Mouse (Mus musculus): ENCODE measurements around the gene Scn8a. TPM values are rescaled to one million over a fixed set of nuclear protein-coding genes. Genes with fewer than 3 reads are reported as not detected.

Gene Scn8a
- polyA plus RNA-seq, 1 experiment from 2014 or later, result 12.7 TPM

GRCm38 (mm10) chr15:100836729-100837128, 32.9 kb upstream of the Scn8a start:
- Histone ChIP-seq H3K4me1 (ENCODE audit: control insufficient read depth, insufficient read depth, low read length) (no peaks in the 10 kb centered on the region), H3K36me3 (ENCODE audit: control insufficient read depth, insufficient read depth, low read length) (no peaks in the 10 kb centered on the region), H3K27me3 (ENCODE audit: control insufficient read depth, insufficient read depth, low read length) (no peaks in the 10 kb centered on the region), H3K9me3 (ENCODE audit: control insufficient read depth, low read length) (no peaks in the 10 kb centered on the region), H3K9ac (ENCODE audit: low read length) (no peak overlapping the region), H3K4me3 (ENCODE audit: low read depth, low read length) (no peak overlapping the region), H3K4me2 (ENCODE audit: low read depth) (no peak overlapping the region), H3K27ac (ENCODE audit: low read depth, low read length) (no peak overlapping the region)
- ATAC-seq (ENCODE audit: insufficient read depth, low FRiP score, low TSS enrichment) (no peak), DNase-seq (ENCODE audit: low spot score) (no peak)
- 79% methylated on average over 8 of the region's 8 CpGs for WGBS

GRCm38 (mm10) chr15:100838607-100839207, 31.0 kb upstream of the Scn8a start:
- Histone ChIP-seq H3K27me3 (ENCODE audit: control insufficient read depth, insufficient read depth, low read length) (no peaks in the 10 kb centered on the region), H3K27ac (ENCODE audit: low read depth, low read length) (no peak overlapping the region), H3K9me3 (ENCODE audit: control insufficient read depth, low read length) (no peaks in the 10 kb centered on the region), H3K4me1 (ENCODE audit: control insufficient read depth, insufficient read depth, low read length) (no peaks in the 10 kb centered on the region), H3K4me2 (ENCODE audit: low read depth) (no peak overlapping the region), H3K9ac (ENCODE audit: low read length) (no peak overlapping the region), H3K36me3 (ENCODE audit: control insufficient read depth, insufficient read depth, low read length) (no peaks in the 10 kb centered on the region), H3K4me3 (ENCODE audit: low read depth, low read length) (no peak overlapping the region)
- ATAC-seq (ENCODE audit: insufficient read depth, low FRiP score, low TSS enrichment), result no peak
- WGBS, result 41% methylated on average over 12 of the region's 12 CpGs
- DNase-seq (ENCODE audit: low spot score), result peak; percentile 60

- ATAC-seq (ENCODE audit: insufficient read depth, low FRiP score, low TSS enrichment), result no peak
Measured at GRCm38 (mm10) chr15:100844336-100844735, 25.3 kb upstream of the Scn8a start.

GRCm38 (mm10) chr15:100845049-100845879, 24.4 kb upstream of the Scn8a start:
- Histone ChIP-seq H3K27me3 (ENCODE audit: control insufficient read depth, insufficient read depth, low read length) (no peaks in the 10 kb centered on the region), H3K4me2 (ENCODE audit: low read depth) (no peak overlapping the region), H3K4me1 (ENCODE audit: control insufficient read depth, insufficient read depth, low read length) (peaks cover 5% of the 10 kb centered on the region; the same call in 1 of the 2 replicates), H3K9me3 (ENCODE audit: control insufficient read depth, low read length) (no peaks in the 10 kb centered on the region), H3K27ac (ENCODE audit: low read depth, low read length) (peak overlapping the region; percentile 53), H3K36me3 (ENCODE audit: control insufficient read depth, insufficient read depth, low read length) (no peaks in the 10 kb centered on the region), H3K4me3 (ENCODE audit: low read depth, low read length) (no peak overlapping the region), H3K9ac (ENCODE audit: low read length) (no peak overlapping the region)
- 52% methylated on average over 26 of the region's 26 CpGs for WGBS
- ATAC-seq (ENCODE audit: insufficient read depth, low FRiP score, low TSS enrichment) (no peak), DNase-seq (ENCODE audit: low spot score) (peak; percentile 40)

More at GRCm38 (mm10) chr15:100844336-100844735, 25.3 kb upstream of the Scn8a start:
- 86% methylated on average over 7 of the region's 7 CpGs for WGBS
- Histone ChIP-seq H3K4me3 (ENCODE audit: low read depth, low read length) (no peak overlapping the region), H3K27me3 (ENCODE audit: control insufficient read depth, insufficient read depth, low read length) (no peaks in the 10 kb centered on the region), H3K27ac (ENCODE audit: low read depth, low read length) (no peak overlapping the region), H3K4me1 (ENCODE audit: control insufficient read depth, insufficient read depth, low read length) (peaks cover 5% of the 10 kb centered on the region; the same call in 1 of the 2 replicates), H3K9me3 (ENCODE audit: control insufficient read depth, low read length) (no peaks in the 10 kb centered on the region), H3K4me2 (ENCODE audit: low read depth) (no peak overlapping the region), H3K9ac (ENCODE audit: low read length) (no peak overlapping the region), H3K36me3 (ENCODE audit: control insufficient read depth, insufficient read depth, low read length) (no peaks in the 10 kb centered on the region)
- DNase-seq (ENCODE audit: low spot score), result no peak

- H3K4me2 ChIP-seq (ENCODE audit: low read depth), result no peak overlapping the region
- no peak for DNase-seq (ENCODE audit: low spot score)
- no peaks in the 10 kb centered on the region for H3K9me3 ChIP-seq (ENCODE audit: control insufficient read depth, low read length)
- no peak overlapping the region for H3K4me3 ChIP-seq (ENCODE audit: low read depth, low read length)
- no peak overlapping the region for H3K27ac ChIP-seq (ENCODE audit: low read depth, low read length)
- 82% methylated on average over 6 of the region's 6 CpGs for WGBS
- no peaks in the 10 kb centered on the region for H3K27me3 ChIP-seq (ENCODE audit: control insufficient read depth, insufficient read depth, low read length)
- no peak overlapping the region for H3K9ac ChIP-seq (ENCODE audit: low read length)
- H3K36me3 ChIP-seq (ENCODE audit: control insufficient read depth, insufficient read depth, low read length), result no peaks in the 10 kb centered on the region
- peaks cover 5% of the 10 kb centered on the region; the same call in 1 of the 2 replicates for H3K4me1 ChIP-seq (ENCODE audit: control insufficient read depth, insufficient read depth, low read length)
- ATAC-seq (ENCODE audit: insufficient read depth, low FRiP score, low TSS enrichment), result no peak
Measured at GRCm38 (mm10) chr15:100847193-100847592, 22.5 kb upstream of the Scn8a start.

GRCm38 (mm10) chr15:100857586-100857985, 12.1 kb upstream of the Scn8a start:
- ATAC-seq (ENCODE audit: insufficient read depth, low FRiP score, low TSS enrichment) (no peak), DNase-seq (ENCODE audit: low spot score) (no peak)
- no peak overlapping the region for H3K4me3 ChIP-seq (ENCODE audit: low read depth, low read length)
- H3K27me3 ChIP-seq (ENCODE audit: control insufficient read depth, insufficient read depth, low read length), result no peaks in the 10 kb centered on the region
- H3K4me2 ChIP-seq (ENCODE audit: low read depth), result no peak overlapping the region
- H3K36me3 ChIP-seq (ENCODE audit: control insufficient read depth, insufficient read depth, low read length), result no peaks in the 10 kb centered on the region
- no peaks in the 10 kb centered on the region for H3K9me3 ChIP-seq (ENCODE audit: control insufficient read depth, low read length)
- no peak overlapping the region for H3K9ac ChIP-seq (ENCODE audit: low read length)
- no peak overlapping the region for H3K27ac ChIP-seq (ENCODE audit: low read depth, low read length)
- WGBS, result 77% methylated on average over 3 of the region's 3 CpGs
- no peaks in the 10 kb centered on the region for H3K4me1 ChIP-seq (ENCODE audit: control insufficient read depth, insufficient read depth, low read length)

- Histone ChIP-seq H3K9ac (ENCODE audit: low read length) (no peak overlapping the region), H3K4me2 (ENCODE audit: low read depth) (no peak overlapping the region), H3K4me3 (ENCODE audit: low read depth, low read length) (no peak overlapping the region), H3K4me1 (ENCODE audit: control insufficient read depth, insufficient read depth, low read length) (no peaks in the 10 kb centered on the region), H3K9me3 (ENCODE audit: control insufficient read depth, low read length) (no peaks in the 10 kb centered on the region), H3K27ac (ENCODE audit: low read depth, low read length) (no peak overlapping the region), H3K36me3 (ENCODE audit: control insufficient read depth, insufficient read depth, low read length) (no peaks in the 10 kb centered on the region), H3K27me3 (ENCODE audit: control insufficient read depth, insufficient read depth, low read length) (no peaks in the 10 kb centered on the region)
- 51% methylated on average over 5 of the region's 5 CpGs for WGBS
- no peak for ATAC-seq (ENCODE audit: insufficient read depth, low FRiP score, low TSS enrichment)
- DNase-seq (ENCODE audit: low spot score), result no peak
Measured at GRCm38 (mm10) chr15:100860856-100861255, 8.8 kb upstream of the Scn8a start.

- WGBS, result 38% methylated on average over 3 of the region's 3 CpGs
- Histone ChIP-seq H3K9ac (ENCODE audit: low read length) (no peak overlapping the region), H3K27ac (ENCODE audit: low read depth, low read length) (no peak overlapping the region), H3K4me3 (ENCODE audit: low read depth, low read length) (no peak overlapping the region), H3K9me3 (ENCODE audit: control insufficient read depth, low read length) (no peaks in the 10 kb centered on the region), H3K4me2 (ENCODE audit: low read depth) (no peak overlapping the region), H3K27me3 (ENCODE audit: control insufficient read depth, insufficient read depth, low read length) (peaks cover 7% of the 10 kb centered on the region; the same call in 1 of the 2 replicates), H3K36me3 (ENCODE audit: control insufficient read depth, insufficient read depth, low read length) (no peaks in the 10 kb centered on the region), H3K4me1 (ENCODE audit: control insufficient read depth, insufficient read depth, low read length) (peaks cover 4% of the 10 kb centered on the region; the same call in 1 of the 2 replicates)
- DNase-seq (ENCODE audit: low spot score), result no peak
- no peak for ATAC-seq (ENCODE audit: insufficient read depth, low FRiP score, low TSS enrichment)
Measured at GRCm38 (mm10) chr15:100865556-100865955, 4.1 kb upstream of the Scn8a start.

Data from neural tube, embryonic 11.5 days (tissue).